Mouse (Mus musculus) lung, postnatal 0 days (tissue): ENCODE measurements around the gene Tmem117.

ENCODE experiments used
- CTCF ChIP-seq: IDR thresholded peaks from 2 replicates; pipeline ENCODE4 v1.5.1; 2016; ENCODE audit warnings: antibody characterized with exemption, mild to moderate bottlenecking
- EP300 ChIP-seq: IDR thresholded peaks from 2 replicates; pipeline ENCODE4 v1.6.1; 2016; ENCODE audit warnings: antibody characterized with exemption, mild to moderate bottlenecking, control low read depth

GRCm38 (mm10) chr15:94781556-94781955 is 152.5 kb downstream of the Tmem117 start:
- TF ChIP-seq CTCF (no peak), EP300 (no peak)
